Comparison of ENCODE assay signal across 13 mouse cellular contexts in genomic region chr19:17337057-17337679, GRCm38 (mm10). TPM values are rescaled to one million over a fixed set of nuclear protein-coding genes. Genes with fewer than 3 reads are reported as not detected.
A peak's percentile ranks its signal among the peaks of the same experiment; 100 is the strongest.
DNase-seq lines count a peak whose midpoint lies in the region; ATAC-seq and TF ChIP-seq lines count a peak whose summit lies in the region.
"Had no signal": no experiment of that assay in that cellular context is flagged by ENCODE, and none has a peak within 500 bp of the region (broad histone marks: within the 10 kb centered on the region; RNA-seq: fewer than 3 reads in every experiment).

No protein-coding gene starts in this region.

- H3K27me3 ChIP-seq in intestine, embryonic 14.5 days (replicated peaks; ENCODE audit: control insufficient read depth, insufficient read depth, low read length), result no peaks in the 10 kb centered on the region
- H3K27me3 ChIP-seq in intestine, postnatal 0 days (replicated peaks; ENCODE audit: control insufficient read depth, insufficient read depth, low read length), result no peaks in the 10 kb centered on the region
- no peaks in the 10 kb centered on the region for H3K27me3 ChIP-seq in embryonic facial prominence, embryonic 10.5 days (replicated peaks; ENCODE audit: low read depth, poor library complexity, severe bottlenecking)
- no peaks in the 10 kb centered on the region for H3K27me3 ChIP-seq in intestine, embryonic 15.5 days (replicated peaks)
- H3K27me3 ChIP-seq: limb, embryonic 13.5 days had no signal

- ATAC-seq in intestine, embryonic 14.5 days (replicated peaks; ENCODE audit: low FRiP score, low TSS enrichment, low read depth), result no peak
- ATAC-seq in intestine, postnatal 0 days, result no peak
- ATAC-seq in intestine, embryonic 15.5 days, result peak; percentile 9; the same call in 1 of the 2 replicates

- 29% methylated on average over 7 of the region's 7 CpGs for WGBS in intestine, embryonic 14.5 days
- WGBS in intestine, postnatal 0 days, result 25% methylated on average over 7 of the region's 7 CpGs
- 40% methylated on average over 7 of the region's 7 CpGs for WGBS in embryonic facial prominence, embryonic 10.5 days
- whole genome bisulfite sequencing in intestine, embryonic 15.5 days, result 27% methylated on average over 7 of the region's 7 CpGs
- WGBS in macrophage (ENCODE audit: missing documents), result 28% methylated on average over 5 of the region's 7 CpGs

- H3K27ac ChIP-seq in intestine, embryonic 14.5 days (ENCODE audit: low read depth), result peak overlapping the region; percentile 28; the same call in 1 of the 2 replicates
- no peak overlapping the region for H3K27ac ChIP-seq in intestine, postnatal 0 days (ENCODE audit: low read depth, low read length)
- peak overlapping the region; percentile 35; the same call in 1 of the 2 replicates for H3K27ac ChIP-seq in embryonic facial prominence, embryonic 10.5 days (replicated peaks)
- H3K27ac ChIP-seq in intestine, embryonic 15.5 days, result no peak overlapping the region
- H3K27ac ChIP-seq in macrophage, result peak overlapping the region; percentile 82
- H3K27ac ChIP-seq: limb, embryonic 13.5 days had no signal

- H3K9me3 ChIP-seq in intestine, embryonic 14.5 days (ENCODE audit: control insufficient read depth, low read length), result no peaks in the 10 kb centered on the region
- H3K9me3 ChIP-seq in intestine, postnatal 0 days (ENCODE audit: control insufficient read depth), result no peaks in the 10 kb centered on the region
- H3K9me3 ChIP-seq in embryonic facial prominence, embryonic 10.5 days, result no peaks in the 10 kb centered on the region
- no peaks in the 10 kb centered on the region for H3K9me3 ChIP-seq in intestine, embryonic 15.5 days
- H3K9me3 ChIP-seq: limb, embryonic 13.5 days had no signal

- no peak overlapping the region for H3K4me3 ChIP-seq in intestine, embryonic 14.5 days (ENCODE audit: low read depth, low read length)
- no peak overlapping the region for H3K4me3 ChIP-seq in intestine, postnatal 0 days (ENCODE audit: low read depth, low read length)
- H3K4me3 ChIP-seq in embryonic facial prominence, embryonic 10.5 days, result no peak overlapping the region
- H3K4me3 ChIP-seq in intestine, embryonic 15.5 days (replicated peaks), result no peak overlapping the region
- H3K4me3 ChIP-seq in macrophage (ENCODE audit: inconsistent target), result no peak overlapping the region
- H3K4me3 ChIP-seq: limb, embryonic 13.5 days had no signal

- peaks cover 79% of the 10 kb centered on the region for H3K79me2 ChIP-seq in macrophage (ENCODE audit: inconsistent target)

- H3K4me1 ChIP-seq in intestine, embryonic 14.5 days (replicated peaks; ENCODE audit: control insufficient read depth, insufficient read depth, low read length), result peaks cover 30% of the 10 kb centered on the region
- no peaks in the 10 kb centered on the region for H3K4me1 ChIP-seq in intestine, postnatal 0 days (replicated peaks; ENCODE audit: control insufficient read depth, insufficient read depth, low read length)
- peaks cover 13% of the 10 kb centered on the region for H3K4me1 ChIP-seq in embryonic facial prominence, embryonic 10.5 days
- peaks cover 8% of the 10 kb centered on the region for H3K4me1 ChIP-seq in intestine, embryonic 15.5 days (replicated peaks)

- TF ChIP-seq CTCF in intestine, postnatal 0 days (IDR thresholded peaks at IDR 0.05; ENCODE audit: low read depth), result no peak

- DNase-seq in intestine, embryonic 14.5 days (ENCODE audit: low spot score), result no peak
- no peak for DNase-seq in embryonic facial prominence, embryonic 10.5 days (ENCODE audit: low spot score)
- DNase-seq in urinary bladder, adult 2 months (ENCODE audit: low spot score), result no peak
- DNase-seq in cerebellum, postnatal 36 days, result no peak
- no peak for DNase-seq in adrenal gland, postnatal 36 days
- DNase-seq: cerebellum, adult 18-20 months; gastrocnemius, postnatal 36 days; thymus, postnatal 25 days had no signal

- no peak overlapping the region for H3K4me2 ChIP-seq in intestine, embryonic 14.5 days (ENCODE audit: low read length)
- H3K4me2 ChIP-seq in intestine, postnatal 0 days (replicated peaks; ENCODE audit: low read depth), result no peak overlapping the region
- H3K4me2 ChIP-seq in intestine, embryonic 15.5 days (replicated peaks), result no peak overlapping the region
- H3K4me2 ChIP-seq: limb, embryonic 13.5 days had no signal

- H3K36me3 ChIP-seq in intestine, embryonic 14.5 days (ENCODE audit: control insufficient read depth, insufficient read depth, low read length), result no peaks in the 10 kb centered on the region
- no peaks in the 10 kb centered on the region for H3K36me3 ChIP-seq in intestine, postnatal 0 days (ENCODE audit: control insufficient read depth, insufficient read depth)
- H3K36me3 ChIP-seq in embryonic facial prominence, embryonic 10.5 days (replicated peaks), result no peaks in the 10 kb centered on the region
- H3K36me3 ChIP-seq in intestine, embryonic 15.5 days, result no peaks in the 10 kb centered on the region
- peaks cover 9% of the 10 kb centered on the region; the same call in 1 of the 2 replicates for H3K36me3 ChIP-seq in macrophage (ENCODE audit: inconsistent target)
- H3K36me3 ChIP-seq: limb, embryonic 13.5 days had no signal

- H3K9ac ChIP-seq in intestine, embryonic 14.5 days (ENCODE audit: low read length), result no peak overlapping the region
- no peak overlapping the region for H3K9ac ChIP-seq in intestine, postnatal 0 days (ENCODE audit: low read depth, low read length)
- no peak overlapping the region for H3K9ac ChIP-seq in intestine, embryonic 15.5 days
- H3K9ac ChIP-seq: limb, embryonic 13.5 days had no signal

RNA-seq across cellular contexts. Expression of gene Gcnt1, which starts 35.5 kb away (rescaled TPM):
- polyA plus RNA-seq in intestine, embryonic 14.5 days (2014; fragmentation: Nextera tagmentation; extraction: Ambion mirVana), result 4.3 and 4.8 TPM in 2 replicates
- polyA plus RNA-seq in intestine, postnatal 0 days (2015; fragmentation: Nextera tagmentation; extraction: Ambion mirVana), result 1.1 and 1.4 TPM in 2 replicates
- polyA plus RNA-seq in embryonic facial prominence, embryonic 10.5 days (2016; fragmentation: Nextera tagmentation; extraction: Ambion mirVana), result 3.0 and 3.7 TPM in 2 replicates
- 4.3 and 5.1 TPM in 2 replicates for polyA plus RNA-seq in intestine, embryonic 15.5 days (2015; fragmentation: Nextera tagmentation; extraction: Ambion mirVana)
- 10 to 100 TPM; 10.4 to 61.8 (median 36.3) TPM for total RNA-seq in macrophage (2018; cell fraction: chromatin; rRNA removed)
- 10 to 100 TPM; 12.6 to 39.4 (median 26.0) TPM for total RNA-seq in macrophage (2018; cell fraction: cytosol; rRNA removed)
- 100 to 1,000 TPM in 1 of 26 experiments, 10 to 100 TPM in 25; 23.8 to 120 (median 42.5) TPM for total RNA-seq in macrophage (2018; cell fraction: nucleus; rRNA removed)
- polyA plus RNA-seq in macrophage (2018), result 28.4 to 51.9 TPM (median 28.8 TPM) in 3 replicates
- 10.7 and 12.2 TPM in 2 replicates for polyA plus RNA-seq in urinary bladder, adult 2 months (2012; rRNA removed)
- 1 to 10 TPM; 1.5 to 2.5 TPM for total RNA-seq in adrenal gland, postnatal 36 days (2021)
- total RNA-seq: MEL had no signal

RNA-seq across cellular contexts. Expression of gene Rfk, which starts 56.7 kb away (rescaled TPM):
- polyA plus RNA-seq in intestine, embryonic 14.5 days (2014; fragmentation: Nextera tagmentation; extraction: Ambion mirVana), result 70.9 and 77.2 TPM in 2 replicates
- 484 and 527 TPM in 2 replicates for polyA plus RNA-seq in intestine, postnatal 0 days (2015; fragmentation: Nextera tagmentation; extraction: Ambion mirVana)
- polyA plus RNA-seq in embryonic facial prominence, embryonic 10.5 days (2016; fragmentation: Nextera tagmentation; extraction: Ambion mirVana), result 62.1 and 69.7 TPM in 2 replicates
- polyA plus RNA-seq in intestine, embryonic 15.5 days (2015; fragmentation: Nextera tagmentation; extraction: Ambion mirVana), result 109 and 117 TPM in 2 replicates
- total RNA-seq in macrophage (2018; cell fraction: chromatin; rRNA removed), result 1 to 10 TPM in 25 of 26 experiments, not detected in 1; 1.0 to 6.5 (median 2.3) TPM
- 10 to 100 TPM; 27.5 to 43.7 (median 35.1) TPM for total RNA-seq in macrophage (2018; cell fraction: cytosol; rRNA removed)
- 10 to 100 TPM in 12 of 26 experiments, 1 to 10 TPM in 14; 4.1 to 18.3 (median 8.8) TPM for total RNA-seq in macrophage (2018; cell fraction: nucleus; rRNA removed)
- polyA plus RNA-seq in macrophage (2018), result 34.4 to 49.4 TPM (median 38.9 TPM) in 3 replicates
- 48.4 and 51.5 TPM in 2 replicates for polyA plus RNA-seq in urinary bladder, adult 2 months (2012; rRNA removed)
- total RNA-seq in adrenal gland, postnatal 36 days (2021), result 100 to 1,000 TPM in 1 of 2 experiments, 10 to 100 TPM in 1; 84.2 to 343 TPM

Comparison
In these comparisons a context has a peak if more than half of its experiments do, and no peak if none do; other contexts are left out.
1. H3K27ac ChIP-seq: peak in intestine, embryonic 14.5 days (single experiment), embryonic facial prominence, embryonic 10.5 days (single experiment) and macrophage (single experiment); none in intestine, postnatal 0 days (single experiment) and intestine, embryonic 15.5 days (single experiment).